Mouse (Mus musculus): ENCODE data around the gene Creb3l2.

Gene Creb3l2

GRCm38 (mm10) chr6:37440491-37441250 is 1.3 kb downstream of the Creb3l2 start:
- DNase-seq, result no peak

- DNase-seq, result no peak
Measured at GRCm38 (mm10) chr6:37439676-37440490, 2.1 kb downstream of the Creb3l2 start.

- DNase-seq, result no peak
Measured at GRCm38 (mm10) chr6:37438510-37438909, 3.4 kb downstream of the Creb3l2 start.

GRCm38 (mm10) chr6:37437086-37437485 is 4.9 kb downstream of the Creb3l2 start:
- DNase-seq, result no peak

GRCm38 (mm10) chr6:37435391-37435790 is 6.6 kb downstream of the Creb3l2 start:
- no peak for DNase-seq

GRCm38 (mm10) chr6:37429849-37430470 is 12.0 kb downstream of the Creb3l2 start:
- DNase-seq, result no peak

- DNase-seq, result no peak
Measured at GRCm38 (mm10) chr6:37428947-37429346, 13.0 kb downstream of the Creb3l2 start.

- DNase-seq, result no peak
Measured at GRCm38 (mm10) chr6:37428044-37428443, 13.9 kb downstream of the Creb3l2 start.

- no peak for DNase-seq
Measured at GRCm38 (mm10) chr6:37426615-37427014, 15.3 kb downstream of the Creb3l2 start.

- no peak for DNase-seq
Measured at GRCm38 (mm10) chr6:37425833-37426232, 16.1 kb downstream of the Creb3l2 start.

GRCm38 (mm10) chr6:37425075-37425474 is 16.9 kb downstream of the Creb3l2 start:
- no peak for DNase-seq

GRCm38 (mm10) chr6:37424374-37424773 is 17.6 kb downstream of the Creb3l2 start:
- no peak for DNase-seq

GRCm38 (mm10) chr6:37423386-37423785 is 18.6 kb downstream of the Creb3l2 start:
- no peak for DNase-seq

- DNase-seq, result no peak
Measured at GRCm38 (mm10) chr6:37421124-37421523, 20.8 kb downstream of the Creb3l2 start.

- DNase-seq, result no peak
Measured at GRCm38 (mm10) chr6:37419445-37419941, 22.5 kb downstream of the Creb3l2 start.

GRCm38 (mm10) chr6:37418931-37419330 is 23.0 kb downstream of the Creb3l2 start:
- no peak for DNase-seq

- DNase-seq, result no peak
Measured at GRCm38 (mm10) chr6:37416743-37417142, 25.2 kb downstream of the Creb3l2 start.

GRCm38 (mm10) chr6:37415505-37415904 is 26.4 kb downstream of the Creb3l2 start:
- no peak for DNase-seq

- DNase-seq, result no peak
Measured at GRCm38 (mm10) chr6:37415034-37415433, 26.9 kb downstream of the Creb3l2 start.

- DNase-seq, result no peak
Measured at GRCm38 (mm10) chr6:37414576-37414975, 27.4 kb downstream of the Creb3l2 start.

- DNase-seq, result no peak
Measured at GRCm38 (mm10) chr6:37411696-37412095, 30.2 kb downstream of the Creb3l2 start.

GRCm38 (mm10) chr6:37409829-37410228 is 32.1 kb downstream of the Creb3l2 start:
- DNase-seq, result no peak

GRCm38 (mm10) chr6:37407876-37408275 is 34.1 kb downstream of the Creb3l2 start:
- DNase-seq, result no peak

Data from cerebellum, adult 9-10 months (tissue).